Mouse (Mus musculus): ENCODE results near the gene Ccdc159. TPM values are rescaled to one million over a fixed set of nuclear protein-coding genes. Genes with fewer than 3 reads are reported as not detected.

The Ccdc159 gene
- total RNA-seq, 4 experiments from 2014 or later = 8.6 to 27.3 (median 17.7) TPM

DNA sequence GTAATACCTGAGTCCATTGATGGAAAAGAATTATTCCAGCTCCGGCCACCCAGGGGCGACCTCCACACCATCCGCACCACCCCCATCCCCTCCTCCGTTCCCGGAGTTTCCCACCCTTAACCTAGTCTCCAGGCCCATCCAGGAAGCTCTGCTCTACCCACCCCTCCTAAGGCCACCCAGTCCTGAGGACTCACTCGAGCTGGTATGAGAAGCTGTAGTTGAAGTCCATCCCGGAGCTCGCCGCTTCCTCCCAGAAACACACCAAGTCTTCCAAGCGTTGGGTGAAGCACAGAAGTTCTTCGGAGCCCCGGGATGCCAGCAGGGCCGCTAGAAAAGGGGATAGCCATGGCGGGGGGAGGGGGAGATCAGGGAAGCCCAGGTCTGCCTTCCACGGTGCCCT lies 34.7 kb downstream of the Ccdc159 start:
- DNase-seq = no peak

DNA sequence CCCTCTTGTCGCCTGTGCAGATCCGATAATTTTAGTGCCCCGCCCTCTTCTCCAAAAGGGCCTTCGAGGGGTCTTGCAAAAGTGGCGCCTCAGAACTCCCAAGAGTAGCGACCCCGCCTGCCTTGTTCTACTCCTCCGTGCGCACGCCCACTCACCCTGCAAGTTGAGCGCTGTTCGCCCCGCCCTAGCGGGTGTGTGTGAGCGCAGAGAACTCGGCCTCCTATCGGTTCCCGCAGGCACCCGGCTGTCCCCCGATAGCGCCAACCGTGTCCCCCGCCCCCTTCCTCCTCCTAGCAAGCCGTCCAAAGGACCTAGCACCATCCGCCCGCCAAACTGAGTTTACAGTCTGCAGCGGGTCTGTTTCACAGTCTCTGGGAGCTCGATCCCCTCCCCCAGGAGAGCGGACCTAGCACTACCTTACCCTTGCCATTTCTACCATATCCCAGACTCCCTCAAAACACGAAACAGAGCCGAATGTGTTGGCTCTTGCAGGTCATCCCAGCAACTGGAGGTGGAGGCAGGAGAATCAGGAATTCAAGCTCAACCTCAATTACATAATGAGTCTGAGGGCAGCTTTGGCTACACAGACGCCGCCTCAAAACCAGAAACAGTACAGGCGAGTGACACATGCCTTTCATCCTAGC lies 35.3 kb downstream of the Ccdc159 start:
- no peak for DNase-seq

DNA sequence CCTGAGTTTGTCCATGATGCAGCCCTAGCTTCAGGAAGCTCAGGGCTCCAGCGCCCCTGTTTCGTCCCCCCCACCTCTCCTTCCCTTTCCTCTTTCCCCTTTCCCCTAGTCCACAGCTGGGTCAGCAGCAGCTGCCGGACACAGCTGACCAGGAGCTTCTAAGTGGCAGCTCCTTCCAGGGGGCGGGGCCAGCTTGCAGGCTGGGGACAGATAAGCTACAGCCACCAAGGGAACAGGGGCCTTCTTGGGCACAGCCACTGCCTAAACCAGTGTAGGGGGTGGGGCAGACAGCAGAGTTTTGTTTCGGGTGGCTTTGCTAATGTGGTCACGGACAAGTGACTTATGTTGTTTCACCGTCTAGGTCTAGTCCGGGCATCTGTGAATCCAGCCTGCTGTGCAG lies 36.1 kb downstream of the Ccdc159 start, which contains the start of gene Epor:
Epor (minus strand) TSS at position 90 of the 400 bp plus-strand sequence.
- DNase-seq = no peak

DNA sequence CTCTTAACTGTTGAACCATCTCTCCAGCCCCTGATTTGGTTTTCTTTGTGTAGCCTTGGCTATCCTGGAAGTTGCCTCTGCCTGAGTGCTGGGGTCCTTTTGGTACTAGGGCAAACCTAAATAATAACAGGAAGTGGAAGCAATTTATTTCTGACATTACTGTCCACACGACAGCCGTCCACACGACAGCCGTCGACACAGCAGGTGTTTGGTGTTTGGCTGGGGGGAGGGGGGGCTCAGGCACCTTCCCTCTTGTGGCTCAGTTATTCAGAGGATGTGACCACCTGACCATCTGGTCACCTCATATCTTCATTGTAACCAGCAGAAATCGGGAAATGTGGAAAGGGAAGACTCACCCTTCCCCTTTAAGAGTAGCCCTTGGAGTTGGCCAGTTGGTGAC lies 41.6 kb downstream of the Ccdc159 start:
- DNase-seq = no peak

DNA sequence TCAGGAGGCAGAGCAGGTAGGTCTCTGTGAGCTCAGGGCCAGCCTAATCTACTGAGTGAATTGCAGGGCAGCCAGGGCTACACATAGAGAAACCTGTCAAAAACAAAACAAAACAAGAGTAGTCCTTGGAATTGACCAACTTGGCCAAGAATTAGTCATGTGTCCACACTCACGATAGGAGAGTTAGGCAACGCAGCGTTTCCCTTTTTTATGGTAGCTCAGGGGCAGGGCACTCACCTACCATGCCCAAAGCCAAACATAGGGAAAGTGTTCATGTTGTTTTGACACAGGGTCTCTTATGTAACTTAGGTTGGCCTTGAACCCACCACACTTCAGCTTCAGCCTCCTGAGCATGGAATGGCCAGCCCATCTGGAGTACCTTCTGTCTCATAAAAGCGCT lies 42.0 kb downstream of the Ccdc159 start:
- no peak for DNase-seq

DNA sequence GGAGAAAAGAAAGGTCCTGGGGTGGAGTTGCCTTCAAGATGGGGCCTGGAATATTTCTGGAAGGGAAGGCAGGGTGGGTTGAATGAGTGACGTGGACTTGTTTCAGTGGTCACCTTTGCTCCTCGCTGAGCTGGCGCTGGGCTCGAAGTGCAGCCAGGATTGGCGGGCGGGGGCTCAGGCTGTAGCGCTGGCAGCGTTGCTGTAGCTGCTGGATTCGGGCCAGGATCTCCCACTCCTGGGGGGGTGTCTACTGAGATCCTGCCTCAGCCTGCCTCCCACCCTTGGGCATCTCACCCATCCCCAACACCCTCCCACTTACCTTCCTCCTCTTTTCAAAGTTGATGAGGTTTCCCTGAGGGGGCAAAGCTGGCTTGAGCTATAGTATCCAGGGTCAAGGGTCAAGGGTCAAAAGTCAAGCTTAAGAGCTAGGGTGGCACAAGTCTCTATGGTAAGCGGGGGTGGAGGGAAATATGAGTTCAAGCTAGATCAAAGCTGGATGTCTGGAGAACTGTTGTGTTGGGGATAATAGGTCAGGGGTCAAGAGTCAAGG lies 49.4 kb downstream of the Ccdc159 start:
- no peak for DNase-seq

DNA sequence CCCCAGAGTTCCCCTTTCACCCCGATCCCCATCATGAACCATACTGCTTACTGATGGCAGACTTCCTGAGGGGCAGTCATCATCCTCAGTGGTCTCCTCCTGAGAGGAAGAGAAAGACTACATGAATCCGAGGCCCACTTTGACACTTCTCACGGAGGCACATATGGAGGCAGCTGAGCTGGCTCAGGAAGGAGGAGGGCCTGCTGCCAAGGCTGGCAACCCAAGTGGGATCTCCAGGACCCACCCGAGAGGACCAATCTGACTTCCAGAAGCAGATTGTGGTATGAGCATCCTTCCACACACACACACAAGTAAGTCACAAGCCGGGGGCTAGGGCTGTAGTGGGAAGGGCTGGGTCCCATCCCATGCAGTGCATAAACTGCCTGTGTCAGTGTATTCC lies 50.1 kb downstream of the Ccdc159 start:
- DNase-seq = no peak

DNA sequence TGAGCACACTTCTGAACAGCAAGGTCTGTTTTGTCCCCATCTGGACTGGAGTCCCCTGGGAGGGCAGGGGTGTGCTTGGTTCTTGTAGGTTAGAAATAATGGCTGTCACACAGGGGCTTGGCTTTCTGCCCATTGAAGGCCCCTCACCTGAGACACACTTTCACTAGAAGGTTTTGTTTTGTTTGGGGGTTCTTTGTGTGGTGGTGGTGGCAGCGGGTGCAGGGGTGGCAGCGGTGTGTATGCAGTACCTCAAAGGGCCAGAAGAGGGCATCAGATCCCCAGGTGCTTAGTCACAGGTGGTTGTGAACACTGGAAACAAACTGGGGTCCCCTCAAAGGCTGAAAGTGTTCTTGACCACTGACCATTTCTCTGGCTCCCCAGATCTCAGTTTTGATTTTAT lies 50.7 kb downstream of the Ccdc159 start:
- no peak for DNase-seq

DNA sequence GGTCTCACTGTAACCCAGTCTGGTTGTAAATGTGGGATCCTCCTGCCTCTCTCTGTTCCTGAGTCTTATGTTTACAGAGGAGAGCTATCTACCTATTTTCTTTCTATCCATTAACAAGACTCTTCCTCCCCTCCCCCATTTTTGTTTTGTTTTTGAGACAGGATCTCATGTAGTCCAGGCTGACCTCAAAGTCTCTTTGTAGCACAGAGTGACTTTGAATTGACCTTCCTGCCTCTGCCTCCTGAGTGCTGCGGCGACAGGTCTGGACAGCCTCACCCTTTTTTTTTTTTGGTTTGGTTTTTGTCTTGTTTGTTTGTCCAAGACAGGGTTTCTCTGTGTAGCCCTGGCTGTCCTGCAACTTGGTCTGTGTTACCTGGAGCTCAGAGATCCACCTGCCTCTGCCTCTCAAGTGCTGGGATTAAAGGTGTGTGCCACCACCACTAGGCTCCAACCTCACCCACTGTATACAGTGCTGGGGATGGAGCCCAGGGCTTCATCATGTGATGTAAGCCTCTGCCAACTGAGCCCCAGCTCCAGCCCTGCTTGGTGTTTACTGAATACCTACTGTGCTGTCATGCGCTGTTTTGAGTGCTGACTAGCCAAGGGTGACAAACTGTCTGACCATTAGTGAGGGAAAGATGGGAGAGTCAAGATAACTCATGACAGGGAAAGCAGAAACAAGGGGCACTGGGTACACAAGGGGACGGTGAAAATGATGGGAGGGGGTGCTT lies 51.3 kb downstream of the Ccdc159 start:
- no peak for DNase-seq

DNA sequence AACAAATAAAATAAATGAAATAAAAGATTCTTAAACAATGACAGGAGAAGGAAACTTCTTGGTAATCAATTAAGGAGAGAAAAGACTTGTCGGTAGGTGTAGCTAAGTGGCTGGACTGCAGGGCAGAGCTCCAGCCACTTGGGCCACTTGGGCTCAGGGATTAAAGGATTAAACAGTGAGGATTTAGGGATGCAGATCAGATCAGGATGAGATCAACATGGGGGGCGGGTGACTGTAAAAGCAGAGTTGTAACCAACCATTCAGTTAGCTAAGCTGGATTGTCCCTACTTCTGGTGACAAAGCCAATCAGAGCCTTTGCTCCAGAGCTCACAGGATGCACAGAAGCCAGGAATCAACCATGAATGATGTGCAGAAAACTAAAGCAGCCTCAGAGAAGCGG lies 56.6 kb downstream of the Ccdc159 start:
- no peak for DNase-seq

Other genes starting within 250 kb of the Ccdc159 start
- 100 to 1,000 TPM; 102 to 164 (median 147) TPM for gene Ldlr, start 204.0 kb upstream of the Ccdc159 start, total RNA-seq (2022)
- 1 to 10 TPM in 3 of 4 experiments, under 1 TPM in 1; 0.32 to 4.9 (median 2.1) TPM for gene Spc24, start 167.2 kb upstream of the Ccdc159 start, total RNA-seq (2022)
- gene Kank2, start 128.7 kb upstream of the Ccdc159 start, total RNA-seq (2022) = 10 to 100 TPM; 35.0 to 58.9 (median 47.5) TPM
- 10 to 100 TPM in 2 of 4 experiments, 1 to 10 TPM in 2; 1.5 to 12.0 (median 7.7) TPM for gene Angptl8, start 92.0 kb upstream of the Ccdc159 start, total RNA-seq (2022)
- gene Dock6, start 74.8 kb upstream of the Ccdc159 start, total RNA-seq (2022) = 10 to 100 TPM; 34.3 to 80.5 (median 56.4) TPM
- 10 to 100 TPM; 43.1 to 64.6 (median 48.1) TPM for gene Rab3d, start 9.3 kb upstream of the Ccdc159 start, total RNA-seq (2022)
- gene Tmem205, start 85 bp downstream of the Ccdc159 start, total RNA-seq (2022) = 100 to 1,000 TPM; 375 to 588 (median 495) TPM
- gene Plppr2, start 9.6 kb downstream of the Ccdc159 start, total RNA-seq (2022) = 10 to 100 TPM; 19.6 to 44.0 (median 32.1) TPM
- 10 to 100 TPM; 17.5 to 22.5 (median 20.0) TPM for gene Swsap1, start 28.3 kb downstream of the Ccdc159 start, total RNA-seq (2022)
- gene Epor, start 36.0 kb downstream of the Ccdc159 start, total RNA-seq (2022) = 1 to 10 TPM; 1.2 to 4.7 (median 2.0) TPM
- gene Rgl3, start 62.0 kb downstream of the Ccdc159 start, total RNA-seq (2022) = 10 to 100 TPM; 23.7 to 72.6 (median 49.6) TPM
- 1 to 10 TPM in 3 of 4 experiments, under 1 TPM in 1; 0.81 to 2.8 (median 1.4) TPM for gene Ccdc151, start 75.2 kb downstream of the Ccdc159 start, total RNA-seq (2022)
- 100 to 1,000 TPM; 167 to 190 (median 180) TPM for gene Prkcsh, start 75.3 kb downstream of the Ccdc159 start, total RNA-seq (2022)
- gene Elavl3, start 124.6 kb downstream of the Ccdc159 start, total RNA-seq (2022) = 1 to 10 TPM; 1.8 to 4.6 (median 2.9) TPM
- under 1 TPM in 1 of 4 experiments, not detected in 3; 0.73 TPM for gene Gm49318, start 143.8 kb downstream of the Ccdc159 start, total RNA-seq (2022)
- gene Zfp653, start 143.9 kb downstream of the Ccdc159 start, total RNA-seq (2022) = 10 to 100 TPM in 3 of 4 experiments, 1 to 10 TPM in 1; 6.9 to 15.6 (median 12.3) TPM
- 10 to 100 TPM; 41.2 to 50.4 (median 48.9) TPM for gene Ecsit, start 158.0 kb downstream of the Ccdc159 start, total RNA-seq (2022)
- gene Cnn1, start 171.7 kb downstream of the Ccdc159 start, total RNA-seq (2022) = 1 to 10 TPM in 3 of 4 experiments, under 1 TPM in 1; 0.89 to 2.8 (median 1.2) TPM
- 10 to 100 TPM; 71.9 to 83.9 (median 78.6) TPM for gene Elof1, start 189.7 kb downstream of the Ccdc159 start, total RNA-seq (2022)
- 10 to 100 TPM; 30.6 to 44.1 (median 36.6) TPM for gene Acp5, start 208.2 kb downstream of the Ccdc159 start, total RNA-seq (2022)
- gene Pigyl, start 229.4 kb downstream of the Ccdc159 start, total RNA-seq (2022) = 10 to 100 TPM; 51.0 to 67.4 (median 59.4) TPM